Mouse (Mus musculus) CH12.LX (cell line): Measurements from ENCODE around the gene E030030I06Rik. TPM values are rescaled to one million over a fixed set of nuclear protein-coding genes. Genes with fewer than 3 reads are reported as not detected.

Experiments used
- DNase-seq: peaks from one replicate; pipeline ENCODE4 v3.0.0-alpha.2; 2013; ENCODE audit errors: extremely low read depth
- H3K27ac ChIP-seq: 2 replicates; pipeline ENCODE4 v1.5.1; 2012; ENCODE audit warnings: low read depth, mild to moderate bottlenecking, control low read depth, moderate library complexity; ENCODE audit not compliant: insufficient read depth
- H3K27me3 ChIP-seq: replicated peaks from 2 replicates; pipeline ENCODE3; 2012; ENCODE audit warnings: inconsistent platforms
- H3K36me3 ChIP-seq, 2 experiments: replicated peaks in 1 of 2; 2 replicates each; pipeline versions ENCODE3 to v1.6.1; 2012; ENCODE audit warnings: inconsistent platforms in 1 of 2, low read length in 1 of 2, mild to moderate bottlenecking in 1 of 2, mixed read lengths in 1 of 2, moderate library complexity in 1 of 2; ENCODE audit not compliant: control insufficient read depth in 1 of 2, insufficient read depth in 1 of 2
- H3K4me1 ChIP-seq, 2 experiments: 2 replicates each; pipeline ENCODE4 v1.6.1; 2012; ENCODE audit warnings: inconsistent platforms in 1 of 2, moderate library complexity in 1 of 2; ENCODE audit not compliant: insufficient read depth in 2 of 2, control insufficient read depth in 1 of 2
- H3K4me2 ChIP-seq: 2 replicates; pipeline ENCODE4 v1.6.1; 2012; ENCODE audit warnings: low read depth, mild to moderate bottlenecking, control low read depth; ENCODE audit not compliant: poor library complexity, insufficient read depth, severe bottlenecking
- H3K4me3 ChIP-seq, 3 experiments: fragments of 150-350 bp in 1 of 3; sonication (generic) in 1 of 3; replicated peaks in 1 of 3; 2 replicates each; pipeline versions ENCODE3 to v1.5.1; 2011 to 2012; ENCODE audit warnings: low read depth in 2 of 3, low read length in 2 of 3, mild to moderate bottlenecking in 2 of 3, moderate library complexity in 2 of 3, control low read depth in 1 of 3, improper control_type of control experiment in 1 of 3, inconsistent platforms in 1 of 3, mixed read lengths in 1 of 3; ENCODE audit not compliant: poor library complexity in 1 of 3
- H3K79me2 ChIP-seq: replicated peaks from 2 replicates; pipeline ENCODE4 v1.6.1; 2012; ENCODE audit warnings: mild to moderate bottlenecking, moderate library complexity; ENCODE audit not compliant: control insufficient read depth, poor library complexity, insufficient read depth, severe bottlenecking; ENCODE audit errors: extremely low read depth
- H3K9ac ChIP-seq: 2 replicates; pipeline ENCODE4 v1.6.1; 2012; ENCODE audit warnings: low read depth, mild to moderate bottlenecking, control low read depth, moderate library complexity; ENCODE audit not compliant: insufficient read depth
- H3K9me3 ChIP-seq: replicated peaks from 2 replicates; pipeline ENCODE3; 2012; ENCODE audit warnings: low read length, inconsistent platforms, mixed read lengths
- BHLHE40 ChIP-seq: IDR thresholded peaks from 2 replicates; pipeline ENCODE4 v1.6.1; 2011; ENCODE audit warnings: mild to moderate bottlenecking, low read depth, low read length, improper control_type of control experiment
- CHD2 ChIP-seq: IDR thresholded peaks from 2 replicates; pipeline ENCODE4 v1.6.1; 2011; ENCODE audit warnings: low read length, improper control_type of control experiment
- CTCF ChIP-seq, 2 experiments: IDR thresholded peaks in 1 of 2; conservative IDR thresholded peaks in 1 of 2; 2 replicates each; pipeline ENCODE4 v1.5.1; 2011 to 2012; ENCODE audit warnings: low read depth in 2 of 2, low read length in 2 of 2, improper control_type of control experiment in 1 of 2, inconsistent platforms in 1 of 2, mild to moderate bottlenecking in 1 of 2, moderate library complexity in 1 of 2
- E2F4 ChIP-seq: IDR thresholded peaks from 2 replicates; pipeline ENCODE4 v1.6.1; 2011; ENCODE audit warnings: low read depth, low read length, improper control_type of control experiment; ENCODE audit not compliant: insufficient replicate concordance
- ELF1 ChIP-seq: IDR thresholded peaks from 2 replicates; pipeline ENCODE4 v1.6.1; 2014; ENCODE audit warnings: low read depth, mild to moderate bottlenecking, inconsistent platforms, low read length, improper control_type of control experiment
- EP300 ChIP-seq: IDR thresholded peaks from 2 replicates; pipeline ENCODE4 v1.6.1; 2011; ENCODE audit warnings: low read length, improper control_type of control experiment
- GABPA ChIP-seq: IDR thresholded peaks from 2 replicates; pipeline ENCODE4 v1.6.1; 2012; ENCODE audit warnings: low read depth, low read length, improper control_type of control experiment, inconsistent platforms; ENCODE audit not compliant: insufficient replicate concordance
- HCFC1 ChIP-seq: IDR thresholded peaks from 2 replicates; pipeline ENCODE4 v1.6.1; 2012; ENCODE audit warnings: low read depth, mild to moderate bottlenecking, inconsistent platforms, low read length, improper control_type of control experiment
- IRF4 ChIP-seq: IDR thresholded peaks from 2 replicates; pipeline ENCODE4 v1.6.1; 2014; ENCODE audit warnings: low read depth, mild to moderate bottlenecking, inconsistent platforms, low read length, improper control_type of control experiment
- KAT2A ChIP-seq: IDR thresholded peaks from 2 replicates; pipeline ENCODE4 v1.6.1; 2012; ENCODE audit warnings: low read length, improper control_type of control experiment, inconsistent platforms; ENCODE audit not compliant: insufficient replicate concordance
- MAFK ChIP-seq: IDR thresholded peaks from 2 replicates; pipeline ENCODE4 v1.6.1; 2011; ENCODE audit warnings: low read length, improper control_type of control experiment; ENCODE audit not compliant: insufficient replicate concordance
- MAX ChIP-seq: IDR thresholded peaks from 2 replicates; pipeline ENCODE4 v1.6.1; 2011; ENCODE audit warnings: low read length, improper control_type of control experiment
- MAZ ChIP-seq: IDR thresholded peaks from 2 replicates; pipeline ENCODE4 v1.6.1; 2012; ENCODE audit warnings: low read depth, mild to moderate bottlenecking, inconsistent platforms, low read length, improper control_type of control experiment, moderate library complexity
- MYC ChIP-seq: IDR thresholded peaks from 2 replicates; pipeline ENCODE4 v1.6.1; 2011; ENCODE audit warnings: low read depth, mild to moderate bottlenecking, improper control_type of control experiment, low read length
- NELFE ChIP-seq: IDR thresholded peaks from 2 replicates; pipeline ENCODE4 v1.6.1; 2011; ENCODE audit warnings: low read depth, low read length, improper control_type of control experiment
- NRF1 ChIP-seq: IDR thresholded peaks from 2 replicates; pipeline ENCODE4 v1.6.1; 2014; ENCODE audit warnings: low read depth, mild to moderate bottlenecking, inconsistent platforms, low read length, improper control_type of control experiment, moderate library complexity
- PAX5 ChIP-seq: IDR thresholded peaks from 2 replicates; pipeline ENCODE4 v1.6.1; 2012; ENCODE audit warnings: low read length, inconsistent platforms, mixed read lengths
- POLR2A ChIP-seq: IDR thresholded peaks from 2 replicates; pipeline ENCODE4 v1.6.1; 2011; ENCODE audit warnings: low read depth, mild to moderate bottlenecking, improper control_type of control experiment, low read length
- POLR2AphosphoS2 ChIP-seq: IDR thresholded peaks from 2 replicates; pipeline ENCODE4 v1.6.1; 2011; ENCODE audit warnings: low read depth, low read length, improper control_type of control experiment
- RAD21 ChIP-seq: IDR thresholded peaks from 2 replicates; pipeline ENCODE4 v1.6.1; 2011; ENCODE audit warnings: low read depth, mild to moderate bottlenecking, low read length, improper control_type of control experiment, moderate library complexity
- RCOR1 ChIP-seq: conservative IDR thresholded peaks from 2 replicates; pipeline ENCODE4 v1.6.1; 2012; ENCODE audit warnings: low read depth, mild to moderate bottlenecking, inconsistent platforms, low read length, improper control_type of control experiment
- SIN3A ChIP-seq: IDR thresholded peaks from 2 replicates; pipeline ENCODE4 v1.6.1; 2012; ENCODE audit warnings: low read length, improper control_type of control experiment, inconsistent platforms
- SMC3 ChIP-seq: IDR thresholded peaks from 2 replicates; pipeline ENCODE4 v1.6.1; 2011; ENCODE audit warnings: low read depth, low read length, improper control_type of control experiment
- TBP ChIP-seq: conservative IDR thresholded peaks from 2 replicates; pipeline ENCODE4 v1.6.1; 2011; ENCODE audit warnings: low read depth, low read length, improper control_type of control experiment
- TCF12 ChIP-seq: IDR thresholded peaks from 2 replicates; pipeline ENCODE4 v1.6.1; 2014; ENCODE audit warnings: low read depth, mild to moderate bottlenecking, inconsistent platforms, low read length, improper control_type of control experiment
- UBTF ChIP-seq: IDR thresholded peaks from 2 replicates; pipeline ENCODE4 v1.6.1; 2012; ENCODE audit warnings: low read depth, mild to moderate bottlenecking, inconsistent platforms, low read length, improper control_type of control experiment, moderate library complexity
- USF1 ChIP-seq: IDR thresholded peaks from 2 replicates; pipeline ENCODE4 v1.6.1; 2014; ENCODE audit warnings: low read depth, mild to moderate bottlenecking, inconsistent platforms, low read length, improper control_type of control experiment
- ZC3H11A ChIP-seq: IDR thresholded peaks from 2 replicates; pipeline ENCODE4 v1.6.1; 2012; ENCODE audit warnings: low read depth, mild to moderate bottlenecking, inconsistent platforms, low read length, improper control_type of control experiment
- ZMIZ1 ChIP-seq: IDR thresholded peaks from 2 replicates; pipeline ENCODE4 v1.6.1; 2012; ENCODE audit warnings: low read depth, mild to moderate bottlenecking, inconsistent platforms, low read length, improper control_type of control experiment
- ZNF384 ChIP-seq: IDR thresholded peaks from 2 replicates; pipeline ENCODE4 v1.6.1; 2012; ENCODE audit warnings: low read depth, low read length, improper control_type of control experiment, inconsistent platforms
- dilution Hi-C: fragments of 300-500 bp; cut with MboI; formaldehyde crosslinking; loops from 2 replicates; pipeline ENCODE4 v1.14.3; 2020; ENCODE audit warnings: low sequenced_read_pairs; ENCODE audit not compliant: extremely low pct_unique_long_range_greater_than_20kb, extremely low pct_ligation_motif_present
- in situ Hi-C: fragments of 300-500 bp; cut with MboI; formaldehyde crosslinking; loops from 3 replicates; pipeline ENCODE4 v1.14.3; 2019; ENCODE audit warnings: low sequenced_read_pairs, low pct_ligation_motif_present, low pct_unique_long_range_greater_than_20kb, mixed read lengths
- polyA plus RNA-seq: library from polyadenylated mRNA; unstranded; fragments of >175 nt; gene quantifications from 2 replicates; pipeline ENCODE4 v1.2.1, GENCODE M21; 2012; ENCODE audit warnings: low read depth; ENCODE audit not compliant: insufficient read length
- total RNA-seq, 2 experiments: library from RNA; depleted of rRNA; stranded (reverse); fragments of 300-350 nt in 1 of 2; fragments of >200 nt in 1 of 2; gene quantifications; 2 replicates each; pipeline ENCODE4 v1.2.3; 2012 to 2014

The E030030I06Rik gene
- total and polyA plus RNA-seq, 3 experiments: 3.5 to 7.5 (median 5.9) TPM

- no peaks in the 10 kb centered on the region for H3K9me3 ChIP-seq
- in situ Hi-C loops (no loop called here), dilution Hi-C loops (no loop called here)
- no peak overlapping the region for H3K4me3 ChIP-seq
- H3K9ac ChIP-seq: no peak overlapping the region
- no peak overlapping the region for H3K27ac ChIP-seq
- no peak overlapping the region for H3K4me2 ChIP-seq
- no peak for TF ChIP-seq MAFK
- no peak for TF ChIP-seq ZMIZ1
- TF ChIP-seq POLR2AphosphoS2: no peak
- TF ChIP-seq NELFE: no peak
- no peak for TF ChIP-seq RAD21
- TF ChIP-seq BHLHE40: no peak
- TF ChIP-seq RCOR1: no peak
- no peak for TF ChIP-seq CHD2
- TF ChIP-seq HCFC1: no peak
- TF ChIP-seq KAT2A: no peak
- TF ChIP-seq PAX5: no peak
- no peak for TF ChIP-seq E2F4
- TF ChIP-seq NRF1: no peak
- TF ChIP-seq ZNF384: no peak
- no peak for TF ChIP-seq MAX
- no peak for TF ChIP-seq USF1
- TF ChIP-seq SMC3: no peak
- TF ChIP-seq CTCF (conservative IDR thresholded peaks at IDR 0.05 in 1 of 2, IDR thresholded peaks at IDR 0.05 in 1 of 2; ENCODE audit: low read depth in 2 of 2, low read length in 2 of 2): no peak
- TF ChIP-seq MYC: no peak
- TF ChIP-seq TBP: no peak
- TF ChIP-seq, all 38 proteins: peak for 0
- H3K27me3 ChIP-seq: no peaks in the 10 kb centered on the region
- no peak for DNase-seq
- no peaks in the 10 kb centered on the region for H3K79me2 ChIP-seq
- no peaks in the 10 kb centered on the region for H3K36me3 ChIP-seq
- H3K4me1 ChIP-seq: no peaks in the 10 kb centered on the region
These were observed 78.5 kb downstream of the E030030I06Rik start for GRCm38 (mm10) chr10:22070576-22070975.

- H3K4me3 ChIP-seq: no peak overlapping the region
- in situ Hi-C loops (no loop called here), dilution Hi-C loops (no loop called here)
- H3K4me1 ChIP-seq: no peaks in the 10 kb centered on the region
- no peak overlapping the region for H3K9ac ChIP-seq
- TF ChIP-seq BHLHE40 (no peak), POLR2A (no peak), ZMIZ1 (no peak), ELF1 (no peak), TBP (no peak), SMC3 (no peak), ZC3H11A (no peak), HCFC1 (no peak), MAX (no peak), EP300 (no peak), UBTF (no peak), USF1 (no peak), IRF4 (no peak), GABPA (no peak), TCF12 (no peak), CHD2 (no peak), MAZ (no peak), NELFE (no peak), SIN3A (no peak)
- H3K27ac ChIP-seq: no peak overlapping the region
- H3K36me3 ChIP-seq: no peaks in the 10 kb centered on the region
- no peaks in the 10 kb centered on the region for H3K27me3 ChIP-seq
- H3K9me3 ChIP-seq: no peaks in the 10 kb centered on the region
- no peaks in the 10 kb centered on the region for H3K79me2 ChIP-seq
- DNase-seq: no peak
- no peak overlapping the region for H3K4me2 ChIP-seq
These were observed 78.9 kb downstream of the E030030I06Rik start for GRCm38 (mm10) chr10:22070168-22070567.
